Mouse (Mus musculus) urinary bladder, adult 18-20 months (tissue): Measurements from ENCODE around the gene Zfp174.
A peak's percentile ranks its signal among the peaks of the same experiment; 100 is the strongest.

Experiments used
- DNase-seq, 2 experiments: peaks; one replicate each; pipeline ENCODE4 v3.0.0; 2022; ENCODE audit warnings: low spot score in 2 of 2, mixed read lengths in 2 of 2

The Zfp174 gene

DNA sequence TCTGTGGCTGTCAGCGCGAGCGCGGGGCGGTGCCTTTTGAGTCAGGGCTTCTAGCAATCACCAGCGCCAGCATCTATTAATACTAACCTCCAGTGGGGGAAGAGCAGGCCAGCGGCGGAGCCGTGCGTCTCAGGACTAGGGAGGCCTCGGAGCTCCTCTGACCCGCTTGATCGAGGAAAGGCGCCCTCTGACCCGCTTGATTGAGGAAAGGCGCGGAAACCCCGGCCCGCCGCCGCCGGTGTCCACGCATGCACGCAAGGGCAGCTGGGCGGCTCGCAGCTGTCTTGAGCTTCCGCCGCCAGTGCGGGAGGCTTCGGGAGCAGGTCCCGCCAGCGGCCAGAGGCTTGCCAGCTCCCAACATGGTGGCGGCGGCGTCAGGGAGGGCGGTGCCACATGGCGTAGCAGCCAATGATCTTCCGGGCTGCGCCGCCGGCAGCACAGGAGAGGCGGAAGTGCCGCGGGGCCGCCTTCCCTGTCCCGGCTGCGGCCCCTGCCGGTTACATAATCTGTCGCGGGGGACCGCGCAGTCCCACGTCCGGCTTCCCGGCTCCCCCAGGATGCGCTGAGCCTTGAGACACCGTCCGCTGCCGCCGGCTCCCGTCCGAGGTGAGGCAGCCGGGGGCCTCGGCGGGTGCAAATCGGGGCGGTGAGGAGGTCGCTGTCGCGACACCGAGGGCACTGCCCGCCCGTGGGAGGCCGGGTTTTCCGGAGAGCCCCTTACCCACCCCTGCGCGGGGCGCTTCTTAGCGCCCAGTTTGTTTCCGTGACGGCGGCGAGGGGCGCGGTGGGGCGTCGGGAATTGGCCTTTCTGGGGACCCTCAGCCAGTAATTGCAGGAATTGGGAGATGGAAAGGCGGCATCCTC, 37.4 kb downstream of the Zfp174 start, which contains the start of the genes Zfp597 and Gm20695:
TSS of gene Zfp597 (minus strand) at position 361 of the 864 bp plus-strand sequence.
TSS of gene Gm20695 (plus strand) at position 448 of the 864 bp plus-strand sequence.
- peak; percentile 93 to 97 for DNase-seq

DNA sequence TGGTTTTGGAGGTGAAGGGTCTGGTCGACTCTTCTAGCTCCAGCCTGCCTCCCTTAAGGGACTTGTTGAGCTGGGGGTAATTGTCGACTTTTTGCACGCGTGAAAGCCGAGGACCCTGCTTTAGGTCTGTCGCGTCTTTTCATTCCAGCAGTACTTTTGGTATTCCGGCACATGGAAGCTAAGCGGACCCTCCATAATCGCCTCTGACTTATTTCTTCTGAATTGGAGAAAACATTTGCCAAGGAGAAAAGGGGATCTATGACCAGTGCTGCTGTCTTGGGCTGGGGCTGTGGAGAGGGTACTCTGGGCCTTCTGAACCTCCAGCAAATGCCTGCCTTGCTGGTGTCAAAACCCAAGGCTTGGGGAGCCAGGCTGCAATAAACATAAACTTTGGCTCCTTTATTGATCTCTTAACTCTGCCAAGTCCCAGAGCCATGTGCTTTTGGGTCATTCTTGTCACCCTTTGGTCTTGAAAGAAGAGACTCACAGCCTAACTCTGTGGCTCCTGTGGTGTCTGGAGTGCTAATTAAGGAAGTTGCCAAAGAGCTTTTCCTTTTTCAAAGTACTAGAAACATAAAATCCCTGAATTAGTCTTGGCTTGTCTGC, 38.1 kb downstream of the Zfp174 start:
- no peak for DNase-seq

DNA sequence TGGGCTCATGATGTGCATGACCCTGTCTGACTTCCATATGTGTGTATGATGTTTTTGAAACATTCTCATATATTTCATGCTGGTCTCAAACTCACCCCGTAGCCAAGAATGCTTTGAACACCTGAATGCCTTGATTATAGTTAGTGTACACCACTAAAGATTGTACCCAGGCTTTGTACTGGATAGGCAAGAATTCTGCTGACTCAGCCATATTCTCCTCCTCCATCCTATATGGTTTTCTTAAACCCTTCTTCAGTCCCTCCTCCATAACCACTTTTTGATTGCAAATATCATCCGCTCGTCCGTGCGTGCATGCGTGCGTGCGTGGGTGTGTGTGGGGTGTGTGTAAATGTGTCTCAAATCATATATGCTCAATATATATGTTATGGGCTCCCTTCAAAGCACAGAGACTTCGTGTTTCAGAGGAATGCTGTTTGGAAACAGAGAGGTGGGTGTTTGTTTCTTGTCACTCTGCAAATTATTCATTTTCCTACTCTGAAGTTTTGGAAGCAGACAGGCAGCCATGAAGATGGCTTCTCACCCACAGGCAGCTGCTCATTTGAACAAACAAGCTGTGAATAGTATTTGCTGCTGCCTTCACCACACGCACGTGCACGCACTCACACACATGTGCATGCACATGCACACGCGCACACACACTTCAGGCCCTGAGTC, 44.7 kb downstream of the Zfp174 start:
- no peak for DNase-seq

DNA sequence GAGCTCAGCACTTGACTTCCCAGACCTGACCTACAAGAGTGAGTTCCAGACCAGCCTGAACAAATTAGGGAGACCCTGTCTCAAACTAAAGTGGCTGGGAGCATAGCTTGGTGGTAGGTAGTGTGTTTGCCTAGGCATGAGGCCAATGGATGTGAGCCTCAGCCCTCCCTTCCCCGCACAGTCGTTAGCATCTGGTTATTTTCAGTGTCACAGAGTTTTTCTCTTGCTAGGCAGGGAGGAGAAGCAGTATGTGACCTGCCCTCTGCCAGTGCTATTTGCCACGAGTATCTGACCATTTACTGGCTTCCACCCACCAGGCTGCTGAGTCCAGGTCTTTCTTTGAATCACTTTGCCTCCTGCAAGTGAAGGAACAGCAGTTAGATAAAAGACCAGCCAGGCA, 46.7 kb downstream of the Zfp174 start:
- no peak for DNase-seq

DNA sequence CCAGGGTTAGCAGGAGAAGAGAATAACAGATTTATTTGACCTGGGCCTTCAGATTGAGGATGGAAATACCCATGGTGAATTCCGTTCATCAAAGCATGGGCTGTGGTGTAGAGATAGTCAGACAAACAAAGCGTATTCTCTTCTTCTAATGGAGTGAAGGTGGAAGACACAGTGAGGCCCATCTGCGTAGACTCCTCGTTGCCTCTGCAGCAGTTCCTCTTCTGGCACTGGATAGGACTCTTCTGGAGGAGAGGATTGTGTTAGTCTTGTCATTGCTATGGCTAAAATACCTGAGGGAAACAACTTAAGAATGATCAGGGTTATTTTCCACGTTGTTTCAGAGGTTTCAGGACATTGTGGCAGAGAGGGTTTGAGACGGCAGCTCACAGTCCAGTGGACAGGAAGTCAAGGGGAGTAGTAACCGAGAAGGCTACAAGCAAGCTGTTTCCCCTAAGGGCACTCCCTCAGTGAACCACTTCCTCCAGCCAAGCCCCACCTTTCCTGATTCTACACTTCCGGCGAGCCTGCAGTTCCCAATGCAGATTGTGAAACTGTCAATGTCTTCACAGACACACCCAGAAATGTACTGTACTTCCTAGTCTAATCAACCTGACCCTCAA, 48.2 kb downstream of the Zfp174 start:
- DNase-seq: peak in 1 of 2 experiments; percentile 39

DNA sequence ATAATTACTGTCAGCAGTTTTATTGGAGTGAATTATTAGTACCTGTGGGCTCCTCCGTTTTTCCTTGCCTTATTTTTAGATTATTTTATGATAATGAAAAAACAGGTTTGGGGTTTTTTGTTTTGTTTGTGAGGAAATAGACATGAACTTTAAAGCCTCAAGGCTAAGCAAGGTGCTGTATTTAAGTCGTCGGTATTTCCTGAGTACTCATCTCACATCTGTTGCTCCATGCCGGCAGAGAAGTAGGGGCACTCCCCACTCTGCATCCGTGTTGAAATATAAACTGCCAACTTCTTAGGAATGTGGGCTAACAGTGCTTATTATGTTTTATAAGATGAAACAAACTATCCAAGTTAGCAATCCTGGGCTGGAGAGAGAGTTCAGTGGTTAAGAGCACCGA, 49.0 kb downstream of the Zfp174 start:
- DNase-seq: no peak

DNA sequence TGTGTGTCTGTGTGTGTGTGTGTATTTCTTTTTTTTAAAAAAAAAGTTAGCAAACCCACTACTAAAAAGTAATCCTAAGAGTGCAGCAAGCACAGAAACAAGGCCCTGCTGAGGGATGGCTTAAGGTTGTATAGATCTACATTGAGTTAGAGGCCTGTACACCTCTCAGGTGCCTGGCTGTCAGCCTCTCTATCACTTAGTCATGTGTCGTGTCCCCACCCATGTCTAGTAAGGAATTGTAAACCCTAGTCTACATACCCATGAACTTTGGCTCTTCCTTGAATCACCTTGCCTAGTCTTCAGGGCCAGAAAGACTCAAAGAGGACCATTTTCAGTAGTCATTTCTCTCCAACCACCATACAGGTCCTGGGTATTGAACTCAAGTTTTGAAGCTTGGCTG, 49.5 kb downstream of the Zfp174 start:
- no peak for DNase-seq

DNA sequence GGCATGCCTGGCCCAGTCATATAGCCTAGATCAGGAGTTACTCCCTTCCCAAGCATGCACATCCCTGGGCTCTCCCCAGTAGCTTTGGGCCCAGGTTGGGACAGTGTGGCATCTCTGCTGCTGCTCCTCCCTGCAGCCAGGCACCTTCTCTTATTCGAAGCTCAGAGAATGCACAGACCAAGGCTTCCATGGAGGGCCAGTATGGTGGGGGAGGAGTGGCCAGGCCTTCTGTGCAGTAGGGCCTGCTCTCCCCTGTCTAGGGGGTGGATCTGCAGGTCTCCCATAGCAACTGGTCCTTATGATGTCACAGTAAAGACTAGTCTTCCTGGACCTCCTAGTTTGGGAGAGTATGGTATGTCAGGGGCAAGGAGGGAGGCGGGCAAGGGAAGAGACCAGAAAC, 60.4 kb downstream of the Zfp174 start:
- no peak for DNase-seq
